Mouse (Mus musculus): ENCODE results near the gene Kiz. TPM values are rescaled to one million over a fixed set of nuclear protein-coding genes. Genes with fewer than 3 reads are reported as not detected.

Kiz gene
- 16.6 and 17.9 TPM in 2 replicates for polyA plus RNA-seq (2011; ENCODE audit: insufficient read depth, insufficient read length, low read depth, missing spikeins)

GRCm38 (mm10) chr2:146855599-146856039 is at the start of gene Kiz:
Kiz (plus strand) TSS chr2:146855864.
- Histone ChIP-seq H3K4me3 (ENCODE audit: low read depth, low read length) (peak within 1 kb of the TSS; percentile 91), H3K9me3 (replicated peaks; ENCODE audit: control insufficient read depth, insufficient read depth, low read length, poor library complexity, severe bottlenecking) (no peaks in the 10 kb centered on the region), H3K27me3 (ENCODE audit: control insufficient read depth, insufficient read depth, low read length, poor library complexity, severe bottlenecking) (no peaks in the 10 kb centered on the region), H3K36me3 (ENCODE audit: control insufficient read depth, insufficient read depth, low read length, poor library complexity, severe bottlenecking) (no peaks in the 10 kb centered on the region), H3K4me1 (ENCODE audit: control insufficient read depth, insufficient read depth, low read length) (no peaks in the 10 kb centered on the region), H3K9ac (ENCODE audit: low read depth, poor library complexity, severe bottlenecking) (peak within 1 kb of the TSS; percentile 56), H3K27ac (ENCODE audit: insufficient read depth, low read length) (no peak within 1 kb of the TSS)
- TF ChIP-seq EP300 (IDR thresholded peaks at IDR 0.05; ENCODE audit: insufficient read depth, low read depth, low read length) (0 out of 2 replicates have a peak, but pooled peaks have one; percentile 28), POLR2A (IDR thresholded peaks at IDR 0.05; ENCODE audit: insufficient read depth, low read length) (peak; percentile 24), CTCF (IDR thresholded peaks at IDR 0.05; ENCODE audit: low read depth, low read length) (no peak)

GRCm38 (mm10) chr2:146809706-146810256 is 45.9 kb upstream of the Kiz start:
- H3K9ac ChIP-seq (ENCODE audit: low read depth, poor library complexity, severe bottlenecking): no peak overlapping the region
- H3K4me3 ChIP-seq (ENCODE audit: low read depth, low read length): no peak overlapping the region
- TF ChIP-seq CTCF (IDR thresholded peaks at IDR 0.05; ENCODE audit: low read depth, low read length): no peak
- H3K36me3 ChIP-seq (ENCODE audit: control insufficient read depth, insufficient read depth, low read length, poor library complexity, severe bottlenecking): no peaks in the 10 kb centered on the region
- 0 out of 2 replicates have a peak, but pooled peaks cover 4% of the 10 kb centered on the region for H3K9me3 ChIP-seq (replicated peaks; ENCODE audit: control insufficient read depth, insufficient read depth, low read length, poor library complexity, severe bottlenecking)
- H3K27ac ChIP-seq (ENCODE audit: insufficient read depth, low read length): no peak overlapping the region
- no peaks in the 10 kb centered on the region for H3K4me1 ChIP-seq (ENCODE audit: control insufficient read depth, insufficient read depth, low read length)
- no peaks in the 10 kb centered on the region for H3K27me3 ChIP-seq (ENCODE audit: control insufficient read depth, insufficient read depth, low read length, poor library complexity, severe bottlenecking)

- TF ChIP-seq CTCF (IDR thresholded peaks at IDR 0.05; ENCODE audit: low read depth, low read length) (no peak), EP300 (IDR thresholded peaks at IDR 0.05; ENCODE audit: insufficient read depth, low read depth, low read length) (no peak), POLR2A (IDR thresholded peaks at IDR 0.05; ENCODE audit: insufficient read depth, low read length) (no peak)
- no peak overlapping the region for H3K4me3 ChIP-seq (ENCODE audit: low read depth, low read length)
- H3K9me3 ChIP-seq (replicated peaks; ENCODE audit: control insufficient read depth, insufficient read depth, low read length, poor library complexity, severe bottlenecking): 0 out of 2 replicates have a peak, but pooled peaks cover 4% of the 10 kb centered on the region
- H3K27ac ChIP-seq (ENCODE audit: insufficient read depth, low read length): no peak overlapping the region
- H3K27me3 ChIP-seq (ENCODE audit: control insufficient read depth, insufficient read depth, low read length, poor library complexity, severe bottlenecking): no peaks in the 10 kb centered on the region
- H3K9ac ChIP-seq (ENCODE audit: low read depth, poor library complexity, severe bottlenecking): no peak overlapping the region
- H3K36me3 ChIP-seq (ENCODE audit: control insufficient read depth, insufficient read depth, low read length, poor library complexity, severe bottlenecking): no peaks in the 10 kb centered on the region
- H3K4me1 ChIP-seq (ENCODE audit: control insufficient read depth, insufficient read depth, low read length): no peaks in the 10 kb centered on the region
These were observed 45.0 kb upstream of the Kiz start for GRCm38 (mm10) chr2:146810695-146811094.

DNA sequence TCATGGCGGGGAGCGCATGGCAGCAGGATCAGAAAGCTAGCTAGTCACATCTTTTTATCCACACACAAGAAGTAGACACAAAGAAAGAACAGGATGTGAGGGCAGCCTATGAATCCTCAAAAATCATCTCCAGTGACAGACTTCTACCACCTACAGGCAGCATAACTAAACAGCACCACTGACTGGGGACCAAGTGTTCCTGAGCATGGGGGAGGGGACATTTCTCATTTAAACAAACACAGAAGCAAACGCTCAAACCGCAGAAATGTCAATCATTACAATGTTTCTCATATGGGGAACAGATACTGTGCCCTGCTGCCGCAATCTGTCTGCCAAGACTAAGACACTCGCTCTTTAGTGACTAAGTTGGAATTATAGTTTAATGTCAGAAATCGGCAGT is 40.7 kb upstream of the Kiz start:
- Histone ChIP-seq H3K27me3 (ENCODE audit: control insufficient read depth, insufficient read depth, low read length, poor library complexity, severe bottlenecking) (no peaks in the 10 kb centered on the region), H3K4me3 (ENCODE audit: low read depth, low read length) (no peak overlapping the region), H3K4me1 (ENCODE audit: control insufficient read depth, insufficient read depth, low read length) (no peaks in the 10 kb centered on the region), H3K9me3 (replicated peaks; ENCODE audit: control insufficient read depth, insufficient read depth, low read length, poor library complexity, severe bottlenecking) (no peaks in the 10 kb centered on the region; the same call in 1 of the 2 replicates), H3K27ac (ENCODE audit: insufficient read depth, low read length) (no peak overlapping the region), H3K36me3 (ENCODE audit: control insufficient read depth, insufficient read depth, low read length, poor library complexity, severe bottlenecking) (no peaks in the 10 kb centered on the region), H3K9ac (ENCODE audit: low read depth, poor library complexity, severe bottlenecking) (no peak overlapping the region)
- TF ChIP-seq POLR2A (IDR thresholded peaks at IDR 0.05; ENCODE audit: insufficient read depth, low read length) (no peak), CTCF (IDR thresholded peaks at IDR 0.05; ENCODE audit: low read depth, low read length) (no peak), EP300 (IDR thresholded peaks at IDR 0.05; ENCODE audit: insufficient read depth, low read depth, low read length) (no peak)

DNA sequence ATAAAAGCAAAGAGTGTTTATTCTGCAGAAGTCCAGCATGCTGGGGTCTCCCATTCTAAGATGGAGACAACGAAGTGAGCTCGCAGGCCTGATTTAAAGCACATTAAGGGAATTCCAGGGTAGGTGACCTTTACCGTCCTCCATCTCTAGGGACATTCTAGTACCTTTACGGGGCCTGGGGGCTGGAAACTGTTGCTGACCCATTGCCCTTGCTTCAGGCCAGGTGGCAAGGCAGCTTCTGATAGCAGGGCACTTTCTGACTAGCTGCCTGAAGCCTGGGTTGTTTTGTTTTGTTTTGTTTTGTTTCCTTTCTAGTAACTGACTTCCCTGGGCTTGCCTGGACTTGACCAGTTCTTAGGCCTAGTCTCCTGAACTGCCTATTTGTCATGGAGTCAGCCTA is 36.6 kb upstream of the Kiz start:
- H3K9me3 ChIP-seq (replicated peaks; ENCODE audit: control insufficient read depth, insufficient read depth, low read length, poor library complexity, severe bottlenecking): no peaks in the 10 kb centered on the region; the same call in 1 of the 2 replicates
- H3K27me3 ChIP-seq (ENCODE audit: control insufficient read depth, insufficient read depth, low read length, poor library complexity, severe bottlenecking): no peaks in the 10 kb centered on the region
- H3K9ac ChIP-seq (ENCODE audit: low read depth, poor library complexity, severe bottlenecking): no peak overlapping the region
- H3K4me3 ChIP-seq (ENCODE audit: low read depth, low read length): no peak overlapping the region
- peak overlapping the region; percentile 49; the same call in 1 of the 2 replicates for H3K27ac ChIP-seq (ENCODE audit: insufficient read depth, low read length)
- TF ChIP-seq CTCF (IDR thresholded peaks at IDR 0.05; ENCODE audit: low read depth, low read length) (no peak), EP300 (IDR thresholded peaks at IDR 0.05; ENCODE audit: insufficient read depth, low read depth, low read length) (peak; percentile 98), POLR2A (IDR thresholded peaks at IDR 0.05; ENCODE audit: insufficient read depth, low read length) (no peak)
- no peaks in the 10 kb centered on the region for H3K4me1 ChIP-seq (ENCODE audit: control insufficient read depth, insufficient read depth, low read length)
- no peaks in the 10 kb centered on the region for H3K36me3 ChIP-seq (ENCODE audit: control insufficient read depth, insufficient read depth, low read length, poor library complexity, severe bottlenecking)

GRCm38 (mm10) chr2:146823483-146823951 is 32.1 kb upstream of the Kiz start:
- no peaks in the 10 kb centered on the region for H3K4me1 ChIP-seq (ENCODE audit: control insufficient read depth, insufficient read depth, low read length)
- no peaks in the 10 kb centered on the region for H3K9me3 ChIP-seq (replicated peaks; ENCODE audit: control insufficient read depth, insufficient read depth, low read length, poor library complexity, severe bottlenecking)
- H3K4me3 ChIP-seq (ENCODE audit: low read depth, low read length): no peak overlapping the region
- no peak overlapping the region for H3K9ac ChIP-seq (ENCODE audit: low read depth, poor library complexity, severe bottlenecking)
- H3K27ac ChIP-seq (ENCODE audit: insufficient read depth, low read length): no peak overlapping the region
- peaks cover 6% of the 10 kb centered on the region for H3K27me3 ChIP-seq (ENCODE audit: control insufficient read depth, insufficient read depth, low read length, poor library complexity, severe bottlenecking)
- no peaks in the 10 kb centered on the region for H3K36me3 ChIP-seq (ENCODE audit: control insufficient read depth, insufficient read depth, low read length, poor library complexity, severe bottlenecking)
- no peak for TF ChIP-seq EP300 (IDR thresholded peaks at IDR 0.05; ENCODE audit: insufficient read depth, low read depth, low read length)
- TF ChIP-seq POLR2A (IDR thresholded peaks at IDR 0.05; ENCODE audit: insufficient read depth, low read length): no peak
- TF ChIP-seq CTCF (IDR thresholded peaks at IDR 0.05; ENCODE audit: low read depth, low read length): no peak

Measured in ES-Bruce4 (cell line).